Mouse (Mus musculus) embryo, embryonic 11 days (tissue): Measurements from ENCODE around the gene Supt5.
A peak's percentile ranks its signal among the peaks of the same experiment; 100 is the strongest.
"Not testable (repeated sequence)": the region's sequence is repeated elsewhere in the genome, so short reads cannot be mapped to it uniquely, and the experiment has no call there.

Source experiments
- DNase-seq: peaks from one replicate; pipeline ENCODE4 v3.0.0-alpha.2; 2015

The Supt5 gene

DNA sequence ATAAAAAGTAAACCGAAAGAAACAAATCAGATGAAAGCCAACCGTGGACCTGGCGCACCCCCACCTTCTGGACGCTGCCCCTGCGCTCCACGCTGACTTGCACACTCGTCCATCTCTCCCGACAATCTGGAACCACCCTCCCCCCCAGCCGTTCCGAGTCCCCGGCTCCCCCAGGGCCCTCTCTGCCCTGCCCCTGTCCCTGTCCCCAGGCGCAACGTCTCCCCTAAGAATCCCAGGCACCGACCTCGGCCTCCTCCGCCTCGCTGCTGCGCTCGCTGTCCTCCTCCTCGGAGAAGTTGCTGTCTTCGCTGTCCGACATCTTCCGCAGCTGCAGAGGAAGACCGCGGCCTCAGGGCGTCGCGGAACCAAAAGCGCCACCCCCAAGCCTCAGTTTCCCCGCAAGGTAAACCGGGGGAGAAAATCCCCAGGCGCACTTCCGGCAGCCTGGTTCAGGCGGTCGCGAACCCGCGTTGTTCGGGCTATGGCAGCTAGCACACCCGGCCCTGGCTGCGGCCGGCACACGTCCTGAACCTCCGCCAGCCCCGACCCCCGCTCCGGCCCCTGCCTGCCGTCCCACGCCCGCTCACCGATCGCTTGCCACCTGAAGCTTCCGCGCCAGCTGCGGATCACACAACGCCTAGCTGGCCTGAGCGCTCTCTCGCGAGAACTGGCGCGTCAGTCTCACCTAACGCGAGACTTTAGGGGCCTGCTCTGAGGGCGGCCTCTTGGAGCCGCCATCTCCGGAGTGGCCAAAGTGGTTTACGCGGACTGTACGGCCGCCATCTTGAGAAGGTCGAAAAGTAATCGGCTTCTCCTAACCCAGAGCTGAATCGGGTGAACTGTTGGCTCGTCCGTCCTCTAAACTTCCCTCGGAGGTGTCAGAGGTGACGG is at the start of gene Supt5:
Gene Supt5, minus strand, starts transcription at position 639 of the 891 bp plus-strand sequence.
- DNase-seq: peak; percentile 100

DNA sequence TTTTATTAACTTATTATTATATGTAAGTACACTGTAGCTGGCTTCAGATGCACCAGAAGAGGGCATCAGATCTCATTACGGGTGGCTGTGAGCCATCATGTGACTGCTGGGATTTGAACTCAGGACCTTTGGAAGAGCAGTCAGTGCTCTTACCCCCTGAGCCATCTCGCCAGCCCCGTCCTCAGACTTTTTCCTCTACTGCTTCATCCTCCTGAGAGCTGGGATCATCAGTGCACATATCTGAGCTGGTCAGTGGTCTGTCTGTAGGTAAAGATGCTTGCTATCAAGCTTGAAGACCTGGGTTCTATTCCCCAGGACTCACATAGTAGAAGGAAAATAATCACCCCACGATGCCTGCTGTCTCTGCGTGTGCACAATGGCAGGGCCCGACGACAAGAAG is 48.8 kb upstream of the Supt5 start:
- DNase-seq: not testable (repeated sequence)

DNA sequence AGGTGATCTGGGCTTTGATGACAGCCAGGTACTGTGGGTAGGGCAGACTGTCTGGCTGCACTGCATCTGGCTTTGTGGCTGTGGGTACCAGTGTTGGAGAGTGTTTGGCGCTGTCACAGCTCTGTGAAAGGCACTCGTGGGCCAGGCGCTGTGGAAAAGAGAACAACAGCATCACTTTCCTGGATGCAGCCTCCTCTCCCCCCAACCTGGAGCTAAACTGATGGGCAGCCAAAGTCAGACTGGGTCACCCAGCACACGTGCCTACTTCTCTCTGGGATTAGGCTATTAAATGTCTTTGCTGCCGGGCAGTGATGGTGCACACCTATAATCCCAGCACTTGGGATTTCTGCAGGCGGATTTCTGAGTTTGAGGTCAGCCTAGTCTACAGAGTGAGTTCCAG is 48.3 kb upstream of the Supt5 start:
- not testable (repeated sequence) for DNase-seq

DNA sequence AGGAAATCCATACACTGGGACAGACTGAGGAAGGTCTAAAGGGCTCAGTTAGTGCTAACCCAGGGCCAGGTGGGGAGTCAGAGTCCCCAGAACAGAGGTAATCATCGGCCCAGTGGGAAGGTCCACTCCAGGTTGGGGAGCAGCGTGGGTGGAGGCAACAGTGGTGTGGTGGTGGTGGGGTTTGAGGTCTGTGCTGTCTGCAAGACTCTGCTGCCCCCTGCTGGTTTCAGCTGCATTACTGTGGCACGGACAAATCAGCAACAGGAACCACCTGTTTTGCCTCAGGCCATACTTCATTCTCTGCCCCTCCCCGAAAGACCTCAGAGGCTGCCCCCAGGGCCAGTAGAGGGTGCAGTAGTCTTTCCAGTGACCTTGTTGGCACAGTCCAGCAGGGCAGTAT is 47.9 kb upstream of the Supt5 start:
- peak; percentile 89 for DNase-seq

DNA sequence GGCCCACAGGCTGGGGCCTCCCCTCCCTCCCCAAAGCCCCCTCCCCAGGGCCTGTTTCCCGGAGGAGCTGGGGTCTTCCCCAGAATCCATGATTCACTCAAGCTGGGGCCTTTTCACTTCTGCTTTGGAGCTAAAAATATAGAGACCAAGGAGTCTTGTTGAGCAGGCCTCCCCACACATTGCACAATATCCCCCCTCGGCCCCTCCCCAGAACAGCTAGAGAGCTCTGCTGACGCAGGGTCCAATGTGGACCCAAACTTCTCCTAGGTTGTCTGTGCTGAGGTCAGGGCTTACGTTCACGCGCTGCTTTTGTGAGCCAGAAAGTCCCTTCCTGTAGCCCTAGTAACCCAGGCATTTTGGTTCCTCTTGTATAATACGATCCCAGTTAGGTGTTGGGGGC is 47.5 kb upstream of the Supt5 start:
- DNase-seq: no peak

DNA sequence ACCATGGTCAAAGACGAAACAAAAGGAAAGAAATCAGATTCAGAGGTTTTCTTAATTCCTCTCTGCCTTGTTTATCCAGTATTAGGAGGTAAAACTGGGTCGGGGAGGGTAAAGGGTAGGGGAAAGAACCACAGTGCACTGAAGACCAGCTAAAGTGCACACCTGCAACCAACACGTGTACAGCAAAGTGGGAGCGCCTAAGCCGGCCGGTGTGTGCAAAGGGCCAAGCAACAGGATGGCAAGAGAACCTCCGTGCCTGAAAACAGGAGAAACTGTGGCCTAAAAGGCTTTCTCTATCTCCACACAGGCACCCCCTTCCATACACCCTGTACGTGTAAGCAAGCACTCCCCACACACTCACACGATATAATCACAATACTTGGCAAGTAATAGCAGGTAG is 46.6 kb upstream of the Supt5 start:
- DNase-seq: no peak

DNA sequence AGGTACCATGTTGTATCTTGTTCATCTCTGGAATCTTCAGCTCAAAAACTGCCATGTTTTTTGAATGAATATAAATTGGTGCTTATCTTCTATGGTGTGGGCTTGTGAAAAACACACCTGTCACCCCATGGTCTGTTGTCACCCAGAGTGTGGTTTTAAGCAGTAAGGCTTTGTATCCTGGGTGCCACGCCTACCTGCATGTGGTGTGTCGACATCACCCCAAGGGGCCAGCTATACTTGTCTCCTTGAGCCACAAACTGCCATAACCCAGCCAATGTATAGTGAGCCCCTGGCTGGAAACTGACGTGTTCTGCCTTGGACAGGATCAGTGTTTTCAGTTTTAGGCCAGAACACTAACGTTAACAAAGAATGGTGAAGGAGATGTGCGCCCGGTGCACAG is 45.6 kb upstream of the Supt5 start:
- no peak for DNase-seq

DNA sequence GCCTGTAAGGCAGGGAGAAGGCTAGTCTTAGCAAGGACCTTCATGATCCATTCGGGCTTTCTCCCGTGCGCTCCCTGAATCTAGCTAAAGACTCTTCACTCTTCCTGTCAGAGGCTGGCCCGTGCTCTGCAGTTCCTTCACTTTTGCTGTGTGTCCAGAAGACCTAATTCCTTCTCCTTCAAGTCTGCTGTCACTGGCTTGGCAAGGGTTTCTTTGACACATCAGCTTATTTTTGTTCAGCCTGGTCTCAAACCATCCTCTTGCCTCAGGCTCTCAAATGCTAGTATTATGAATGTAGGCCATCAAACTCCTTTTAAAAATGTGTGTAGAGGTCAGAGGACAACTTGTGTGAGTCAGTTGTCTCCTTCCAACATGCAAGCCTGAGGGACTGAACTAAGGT is 45.1 kb upstream of the Supt5 start:
- DNase-seq: no peak

DNA sequence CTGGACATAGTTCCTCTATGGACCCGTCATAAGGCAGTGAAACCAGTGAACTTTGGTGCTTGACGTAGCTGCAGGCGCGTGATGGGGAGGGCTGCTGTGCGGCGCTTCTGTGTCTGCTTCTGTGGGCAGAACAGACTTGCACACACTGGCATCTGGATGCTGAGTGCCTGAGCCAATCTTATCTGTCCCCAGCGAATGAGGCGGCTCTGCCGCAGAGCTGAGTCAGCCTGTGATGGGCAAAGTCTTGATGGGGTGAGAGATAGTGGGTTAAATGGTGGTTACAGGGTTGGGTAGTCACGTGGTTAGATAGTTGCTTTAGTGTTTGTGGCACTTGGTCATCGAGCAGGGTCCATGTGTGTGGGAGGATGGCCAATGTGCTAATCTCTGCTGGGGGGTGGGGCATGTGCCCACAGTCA is 44.4 kb upstream of the Supt5 start:
- no peak for DNase-seq

DNA sequence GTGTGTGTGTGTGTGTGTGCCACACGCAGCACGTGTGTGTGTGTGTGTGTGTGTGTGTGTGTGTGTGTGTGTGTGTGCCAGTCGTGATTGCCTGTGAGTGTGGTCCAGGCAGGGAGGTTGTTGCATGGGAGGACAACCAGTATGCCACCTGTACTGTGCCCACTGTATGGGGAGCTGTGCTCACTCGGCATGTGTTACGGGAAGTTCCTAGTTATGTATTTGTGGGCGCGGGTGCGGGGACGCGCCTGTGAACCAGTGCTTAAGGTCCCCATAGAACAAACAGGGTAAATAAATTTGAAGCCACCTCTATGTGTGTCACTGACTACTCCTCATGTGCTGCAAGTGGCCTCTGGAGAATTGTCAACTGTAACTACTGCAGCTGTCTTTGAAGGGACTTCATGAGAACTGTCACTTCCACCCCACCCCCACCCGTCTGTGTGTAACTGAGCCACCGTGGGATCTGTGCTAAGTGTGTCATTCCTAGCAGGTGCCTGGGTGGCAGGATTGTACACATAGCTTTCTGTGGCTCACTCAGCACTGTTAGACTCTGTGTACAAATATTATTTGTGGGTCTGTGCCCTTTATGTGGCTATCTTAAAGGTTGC is 43.9 kb upstream of the Supt5 start:
- peak; percentile 34 for DNase-seq

DNA sequence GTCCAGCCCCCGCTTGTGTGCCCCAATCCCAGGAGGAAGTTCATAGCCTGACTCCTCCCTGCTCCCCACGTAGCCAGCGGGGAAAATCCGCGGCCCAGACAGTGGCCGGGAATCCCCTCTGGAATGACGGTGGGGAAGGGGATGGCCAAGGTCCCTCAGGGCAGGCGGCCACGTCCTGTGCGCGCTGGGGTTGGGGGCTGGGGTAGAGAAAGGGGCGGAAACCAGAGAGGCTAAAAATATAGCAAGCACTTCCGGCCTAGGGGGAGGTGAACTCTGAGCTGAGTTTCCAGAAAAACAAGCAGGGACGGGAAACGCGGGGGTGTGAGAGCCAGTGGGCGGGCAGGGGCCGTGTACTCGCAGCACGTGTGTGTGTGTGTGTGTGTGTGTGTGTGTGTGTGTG is 43.4 kb upstream of the Supt5 start:
- peak; percentile 89 for DNase-seq

DNA sequence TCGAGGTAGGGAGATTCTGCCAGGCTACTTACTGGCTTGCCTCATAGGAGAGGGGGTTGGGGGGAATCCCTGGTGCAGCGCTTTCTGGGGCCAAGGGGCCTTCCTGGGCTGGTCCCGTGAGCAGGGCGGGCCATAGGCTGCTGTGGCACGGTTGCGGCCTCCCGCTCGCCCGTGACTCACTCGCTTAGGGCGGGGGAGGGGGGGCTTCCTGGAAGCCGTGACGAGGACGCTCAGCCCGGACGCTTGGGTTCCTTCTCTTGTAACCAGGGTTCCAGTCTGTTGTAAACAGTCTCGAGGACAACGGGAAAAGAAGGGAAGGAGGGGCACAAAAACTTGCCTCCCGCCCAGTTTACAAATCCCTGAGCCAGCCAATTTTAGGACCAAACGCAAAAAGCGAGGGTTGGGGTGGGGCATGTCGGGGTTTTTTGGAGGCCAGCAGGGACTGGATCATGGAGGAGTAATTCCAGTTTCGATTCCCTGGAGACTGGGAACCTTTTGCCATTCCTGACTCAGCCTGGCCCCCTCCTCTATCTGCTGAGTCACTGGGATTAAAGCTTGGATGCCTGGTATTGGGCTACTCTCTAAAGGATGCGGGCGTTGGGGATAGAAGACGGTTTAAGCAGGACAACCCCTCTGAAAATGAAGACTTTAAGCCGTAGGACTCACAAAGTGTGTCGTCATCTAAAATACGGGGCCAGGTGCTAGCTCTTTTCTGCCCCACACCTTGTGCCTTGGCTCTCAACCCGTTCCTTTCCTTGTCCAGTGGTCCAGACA is 42.7 kb upstream of the Supt5 start:
- DNase-seq: peak; percentile 71

DNA sequence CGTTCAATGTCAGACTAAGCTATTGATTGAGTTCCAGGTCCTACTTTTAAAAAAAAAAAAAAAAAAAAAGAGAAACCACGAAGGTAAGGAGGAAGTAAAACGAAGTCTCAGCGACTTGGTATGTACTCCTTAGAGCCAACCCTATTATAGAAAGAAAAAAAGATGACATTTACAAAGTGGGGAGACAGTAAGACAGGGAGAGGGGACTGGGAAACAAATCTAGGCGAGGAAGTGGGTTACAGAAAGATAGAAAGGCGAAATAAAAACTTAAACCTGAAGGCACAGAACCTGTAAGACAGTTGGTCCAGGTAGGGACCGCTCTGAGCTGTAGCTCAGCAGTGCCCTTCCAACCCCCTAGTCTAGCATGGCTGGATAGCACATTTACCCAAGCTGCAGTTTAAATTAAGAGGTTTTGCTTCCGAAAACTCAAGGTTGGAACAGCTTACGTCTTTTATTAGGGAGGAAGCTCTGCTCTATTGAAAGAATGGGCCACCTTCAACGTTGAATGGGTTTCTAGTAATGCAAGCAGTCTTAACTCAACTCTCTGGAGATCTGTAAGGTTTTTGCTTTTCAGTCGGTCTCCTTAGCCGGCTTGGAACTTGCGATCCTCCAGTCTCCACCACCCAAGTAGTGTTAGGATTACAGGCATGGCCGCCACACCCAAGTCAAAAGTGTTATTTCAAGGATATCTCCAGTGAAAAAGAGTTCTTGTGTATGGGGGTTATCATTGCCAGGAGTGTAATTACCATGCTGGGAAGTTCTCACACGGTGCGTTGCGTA is 41.9 kb upstream of the Supt5 start, which contains the start of gene Zfp36:
Gene Zfp36, minus strand, starts transcription at position 17 of the 780 bp plus-strand sequence.
- DNase-seq: no peak

DNA sequence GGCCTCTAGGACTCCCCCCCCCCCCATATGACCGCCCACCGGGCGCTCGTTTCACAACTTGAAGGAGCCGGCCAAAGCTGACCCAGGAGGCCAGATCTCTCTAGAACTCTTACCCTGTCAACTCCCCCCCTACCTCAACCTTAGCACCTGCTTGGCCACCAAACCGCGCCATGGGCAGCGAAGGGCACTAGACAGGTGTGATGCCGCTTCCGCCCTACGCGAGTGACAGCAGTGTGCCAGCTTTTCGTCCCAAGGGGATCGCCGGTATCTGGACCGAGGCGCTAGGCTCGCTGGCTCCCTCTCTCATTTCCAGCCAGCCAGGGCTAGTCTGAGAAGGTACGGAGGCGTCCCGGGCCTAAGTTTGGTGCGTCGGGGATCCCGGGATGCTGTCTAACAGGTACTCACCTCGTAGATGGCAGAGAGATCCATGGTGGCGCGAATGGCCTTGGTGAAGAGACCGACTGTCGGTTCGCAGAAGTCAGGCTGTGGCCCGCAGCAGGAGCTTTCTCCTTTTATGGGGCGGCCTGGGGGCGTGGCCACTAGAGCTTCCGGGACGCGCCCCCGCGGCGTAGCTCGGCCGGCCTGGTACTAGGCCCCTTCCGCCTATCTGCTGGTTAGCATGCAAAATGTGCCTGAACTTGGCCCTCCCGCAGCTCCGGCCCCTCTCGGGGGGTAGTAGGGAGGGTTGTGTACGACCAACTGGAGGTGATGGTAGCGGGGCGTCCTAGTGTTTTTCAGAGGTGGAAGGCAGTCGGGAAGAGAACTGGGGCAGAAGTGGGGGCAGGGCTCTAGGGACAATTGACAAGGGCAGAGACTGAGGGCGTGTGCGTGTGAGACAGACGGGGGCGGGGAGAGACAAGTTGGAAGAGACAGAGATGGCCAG is 40.5 kb upstream of the Supt5 start:
- DNase-seq: peak; percentile 94

DNA sequence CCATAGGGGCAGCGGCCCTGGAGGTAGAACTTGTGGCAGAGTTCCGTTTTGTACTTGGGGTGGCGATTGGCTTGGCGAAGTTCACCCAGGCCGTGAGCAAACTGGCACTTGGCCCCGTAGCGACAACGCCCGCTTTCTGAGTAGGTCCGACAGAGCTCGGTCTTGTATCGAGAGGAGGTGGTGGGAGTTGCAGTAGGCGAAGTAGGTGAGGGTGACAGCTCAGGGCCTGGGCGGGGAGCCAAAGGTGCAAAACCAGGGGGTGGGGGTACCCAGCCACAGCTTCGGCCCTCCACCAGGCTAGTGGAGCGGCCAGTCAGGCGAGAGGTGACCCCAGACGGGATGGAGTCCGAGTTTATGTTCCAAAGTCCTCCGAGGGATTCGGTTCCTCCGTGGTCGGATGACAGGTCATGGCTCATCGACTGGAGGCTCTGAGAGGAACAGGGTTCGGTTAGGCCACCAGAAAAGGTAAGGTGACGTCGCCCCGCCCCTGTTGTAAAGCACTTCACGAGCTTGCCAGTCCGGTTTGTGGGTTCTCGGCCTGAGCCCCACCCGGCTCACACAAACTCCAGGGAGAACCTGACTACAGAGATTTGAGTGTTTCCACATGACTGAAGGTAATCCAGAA is 39.6 kb upstream of the Supt5 start:
- DNase-seq: no peak

DNA sequence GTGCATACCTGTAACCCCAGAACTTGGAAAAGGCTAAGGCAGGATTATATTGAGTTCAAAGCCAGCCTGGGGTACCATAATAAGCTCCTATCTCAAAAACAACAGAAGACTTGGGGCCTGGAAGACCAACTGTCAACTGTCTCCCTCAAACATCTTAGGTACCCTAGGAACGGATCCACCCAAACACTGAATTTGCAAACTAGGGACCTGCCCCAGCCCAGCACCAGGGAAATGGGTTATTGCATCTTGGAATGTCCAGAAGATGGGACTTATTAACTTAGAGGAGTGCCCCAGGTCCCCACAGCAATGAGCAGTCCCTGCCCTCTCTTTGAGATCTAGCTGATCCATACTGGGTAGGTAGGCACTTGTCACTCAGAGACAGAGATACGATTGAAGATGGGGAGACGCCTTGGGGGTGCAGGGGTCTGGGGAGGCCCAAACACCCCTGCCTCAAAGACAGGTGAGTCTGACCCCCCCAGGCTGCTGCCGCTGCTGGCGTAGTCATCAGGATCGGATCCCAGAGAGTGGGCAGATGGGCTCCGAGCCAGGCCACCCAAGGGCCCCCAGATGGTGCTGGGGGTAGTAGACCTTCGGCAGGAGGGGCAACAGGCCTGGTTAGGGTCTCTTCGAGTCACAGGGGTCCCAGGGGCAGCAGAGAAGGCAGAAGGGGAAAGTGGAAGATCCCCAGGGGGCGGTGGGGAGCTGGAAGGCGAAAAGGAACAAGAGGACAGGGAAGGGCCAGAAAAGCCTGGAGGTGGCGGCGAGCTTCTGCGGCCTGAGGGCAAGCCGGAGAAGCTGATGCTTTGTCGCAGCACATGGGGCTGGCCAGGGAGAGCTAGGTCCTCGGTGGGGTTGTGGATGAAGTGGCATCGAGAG is 38.9 kb upstream of the Supt5 start:
- no peak for DNase-seq

DNA sequence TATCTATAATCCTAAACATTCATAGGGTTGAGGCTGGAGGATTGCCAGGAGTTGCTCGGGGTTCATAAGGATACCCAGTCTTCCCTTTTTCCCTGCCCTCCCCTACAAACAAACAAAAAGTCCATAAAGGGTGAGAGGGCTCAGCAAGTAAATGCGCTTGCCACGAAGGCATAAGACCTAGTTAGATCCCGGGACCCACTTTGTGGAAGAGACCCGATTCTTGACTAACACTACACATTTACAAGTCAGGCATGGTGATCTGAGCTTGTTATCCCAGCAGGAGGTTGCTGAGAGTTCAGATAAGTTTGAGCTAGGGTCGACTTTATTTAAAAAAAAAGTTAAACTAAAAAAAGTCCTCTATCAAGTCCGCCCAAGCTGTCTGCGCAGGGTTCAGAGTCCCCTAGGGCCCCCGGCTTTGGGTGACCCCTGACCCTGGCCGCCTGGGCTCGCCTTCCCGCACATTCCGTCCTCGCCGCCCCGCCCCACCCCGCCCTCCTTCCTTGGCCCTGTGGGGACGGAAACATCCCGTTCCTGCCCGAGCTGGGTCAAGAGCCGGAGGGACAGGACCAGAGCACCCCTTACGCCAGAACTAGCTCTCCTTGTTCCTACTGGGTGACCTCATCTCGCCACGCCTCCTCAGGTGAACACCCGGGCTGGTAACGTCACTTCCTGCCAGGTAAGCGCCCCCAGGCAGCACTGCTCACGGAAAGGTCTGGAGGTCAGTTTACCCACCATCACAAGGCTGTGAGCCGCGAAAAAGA is 37.6 kb upstream of the Supt5 start:
- peak; percentile 72 for DNase-seq

DNA sequence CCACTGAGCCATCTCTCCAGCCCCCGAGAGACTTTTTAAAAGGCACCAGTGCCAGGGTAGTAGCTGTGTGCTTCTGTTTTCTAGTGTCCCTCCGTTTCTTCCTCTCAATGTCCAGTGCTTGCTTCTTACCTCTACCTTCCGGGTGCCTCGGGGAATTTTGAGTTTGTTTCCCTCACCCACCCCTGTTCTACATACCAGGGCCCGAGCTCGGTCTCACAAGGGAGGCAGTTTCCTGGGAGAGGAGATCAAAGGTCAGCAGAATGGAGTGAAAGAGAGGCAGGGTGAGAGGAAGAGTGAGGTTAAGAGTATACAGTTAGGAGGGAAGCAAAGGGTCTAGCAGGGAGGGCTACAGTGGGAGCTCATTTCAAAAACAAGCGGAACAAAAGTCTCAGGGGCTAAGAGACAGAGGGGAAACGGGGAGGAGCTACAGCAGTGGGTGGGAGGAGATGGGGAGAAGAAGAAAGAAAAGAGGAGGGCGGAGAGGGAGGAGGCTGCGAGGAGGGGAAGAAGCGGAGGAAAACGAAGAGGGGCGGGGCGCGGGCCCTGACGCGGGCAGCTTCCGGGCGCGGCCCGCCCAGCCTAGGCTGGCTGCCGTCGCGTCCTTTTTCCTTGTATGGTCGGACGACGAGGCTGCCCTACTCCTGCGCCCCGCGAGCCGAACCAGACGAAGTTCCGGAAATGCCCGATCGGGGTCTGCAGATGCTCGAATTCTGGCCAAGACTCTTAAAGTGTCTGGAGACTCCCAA is 36.8 kb upstream of the Supt5 start:
- DNase-seq: peak; percentile 96

DNA sequence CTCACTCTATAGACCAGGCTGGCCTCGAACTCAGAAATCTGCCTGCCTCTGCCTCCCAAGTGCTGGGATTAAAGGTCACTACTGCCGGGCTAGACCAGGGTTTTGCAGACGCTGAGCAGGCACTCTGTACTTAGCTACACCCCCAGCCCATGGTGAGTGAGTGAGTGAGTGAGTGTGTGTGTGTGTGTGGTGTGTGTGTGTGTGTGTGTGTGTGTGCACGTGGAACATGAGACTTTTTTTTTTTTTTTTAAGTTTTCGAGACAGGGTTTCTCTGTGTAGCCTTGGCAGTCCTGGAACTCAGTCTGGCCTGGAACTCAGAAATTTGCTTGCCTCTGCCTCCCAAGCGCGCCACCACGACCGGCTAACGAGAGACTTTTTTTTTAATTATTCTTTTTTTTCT is 36.1 kb upstream of the Supt5 start:
- DNase-seq: no peak
